Mouse (Mus musculus): Measurements from ENCODE around the gene Dyrk3. TPM values are rescaled to one million over a fixed set of nuclear protein-coding genes. Genes with fewer than 3 reads are reported as not detected.

Dyrk3 gene
- 6.9 and 7.6 TPM in 2 replicates for polyA plus RNA-seq (2012; ENCODE audit: low replicate concordance)

DNA sequence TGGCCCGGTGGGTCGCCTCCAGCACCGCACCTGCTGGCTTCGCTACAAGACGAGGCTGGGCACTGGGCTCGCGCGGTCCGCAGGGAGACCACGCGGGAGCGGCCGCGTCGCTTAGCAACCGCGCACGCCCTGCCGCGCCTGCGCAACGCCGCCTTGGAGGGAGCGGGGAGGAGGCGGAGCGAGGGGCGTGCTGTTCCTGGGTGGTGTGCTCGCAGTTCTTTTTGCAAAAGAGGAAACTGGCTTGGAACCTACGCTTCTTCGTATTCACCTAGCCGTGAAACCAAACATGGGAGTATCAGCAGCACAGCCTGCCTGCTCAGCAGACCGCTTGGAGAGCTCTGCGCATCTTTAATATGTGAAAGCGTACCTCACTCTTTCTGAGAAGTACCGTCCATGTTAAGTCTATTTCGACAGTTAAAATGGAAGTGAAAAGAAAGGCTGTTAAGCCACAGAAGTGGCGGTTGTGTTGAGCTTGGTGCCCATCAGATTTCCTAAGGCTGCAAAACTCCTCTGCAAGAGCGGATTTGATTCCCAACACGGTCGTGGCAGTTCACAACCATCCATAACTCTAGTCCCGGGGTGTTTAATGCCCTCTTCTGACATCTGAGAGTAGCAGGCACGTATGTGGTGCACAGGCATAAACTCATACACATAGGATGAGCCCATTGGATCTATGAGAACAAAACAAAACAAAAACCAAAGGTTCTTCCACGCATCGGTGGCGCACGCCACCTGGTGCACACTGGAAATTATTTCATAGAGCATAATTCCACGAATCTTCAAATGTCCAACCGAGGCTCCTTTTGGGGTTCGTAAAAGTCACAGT, at the start of gene Dyrk3:
Gene Dyrk3 (minus strand): TSS at position 150 of the 826 bp plus-strand sequence.

DNA sequence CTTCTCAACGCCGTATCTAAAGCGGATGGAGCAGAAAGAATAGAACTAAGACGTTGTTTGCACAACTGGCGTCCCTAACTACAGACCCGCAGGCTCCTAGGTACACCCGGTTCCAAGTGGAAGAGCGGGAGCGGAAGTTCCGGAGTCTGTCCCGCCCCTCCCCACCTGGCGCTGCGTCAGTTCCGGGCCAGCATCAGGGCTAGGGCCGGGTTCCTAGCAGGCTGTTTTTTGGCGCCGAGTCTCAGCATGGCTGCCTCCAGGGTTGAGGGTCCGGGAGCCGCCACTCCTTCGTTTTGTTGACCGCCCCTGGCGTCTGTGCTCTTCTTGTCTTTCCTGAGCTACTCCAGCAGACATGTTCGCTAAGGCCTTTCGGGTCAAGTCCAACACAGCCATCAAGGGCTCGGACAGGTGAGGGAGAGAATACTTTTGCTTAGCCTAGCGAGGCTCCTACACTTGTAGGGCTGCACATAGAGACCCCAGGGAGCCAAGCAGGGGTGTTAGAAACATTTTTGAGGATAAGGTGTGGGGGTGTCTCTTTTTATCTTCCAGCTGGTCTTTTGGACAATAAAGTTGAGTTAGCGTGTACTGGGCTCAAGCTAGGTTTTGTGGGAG, 15.0 kb upstream of the Dyrk3 start, which contains the start of gene Eif2d:
Gene Eif2d (plus strand): TSS at position 164 of the 612 bp plus-strand sequence.

DNA sequence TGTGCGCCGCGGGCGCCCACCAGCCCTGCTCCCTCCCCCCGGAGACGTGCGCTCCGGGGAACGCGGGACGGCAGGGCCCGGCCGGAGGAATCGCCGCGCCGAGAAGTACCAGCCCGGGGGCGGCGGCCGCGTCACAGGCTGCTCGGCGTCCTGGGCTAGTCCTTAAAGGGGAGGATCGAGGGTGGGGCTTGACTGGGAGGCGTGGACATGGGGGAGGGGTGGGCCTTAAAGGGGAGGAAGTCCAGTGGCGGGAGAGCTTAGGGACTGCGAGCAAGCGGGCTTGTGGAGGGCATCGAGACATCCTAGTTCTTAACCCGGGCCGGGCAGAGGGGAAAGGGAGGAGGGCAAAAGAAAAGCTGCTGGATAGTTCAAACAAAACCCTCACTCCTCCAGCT, 40.4 kb downstream of the Dyrk3 start, which contains the start of gene Mapkapk2:
Gene Mapkapk2 (minus strand): TSS at position 127 of the 395 bp plus-strand sequence.

Other genes starting within 250 kb of the Dyrk3 start
- gene Il20, start 226.9 kb downstream of the Dyrk3 start, polyA plus RNA-seq (2012; ENCODE audit: low replicate concordance), result not detected in 2 replicates
- not detected in 2 replicates for gene Il19, start 198.2 kb downstream of the Dyrk3 start, polyA plus RNA-seq (2012; ENCODE audit: low replicate concordance)
- not detected in 2 replicates for gene Il10, start 118.5 kb downstream of the Dyrk3 start, polyA plus RNA-seq (2012; ENCODE audit: low replicate concordance)
- gene Mapkapk2, start 40.5 kb downstream of the Dyrk3 start, polyA plus RNA-seq (2012; ENCODE audit: low replicate concordance), result 39.6 and 82.4 TPM in 2 replicates
- gene Eif2d, start 14.8 kb upstream of the Dyrk3 start, polyA plus RNA-seq (2012; ENCODE audit: low replicate concordance), result 17.8 and 25.3 TPM in 2 replicates
- 3.2 and 3.4 TPM in 2 replicates for gene Rassf5, start 106.9 kb upstream of the Dyrk3 start, polyA plus RNA-seq (2012; ENCODE audit: low replicate concordance)
- gene Ikbke, start 141.3 kb upstream of the Dyrk3 start, polyA plus RNA-seq (2012; ENCODE audit: low replicate concordance), result 2.5 TPM in 2 replicates

Measured in leukemia stem cell, adult 10-12 weeks (primary cell).